Mouse (Mus musculus) lung, adult 18-20 months (tissue): Measurements from ENCODE around the gene Obscn.

Source experiments
- DNase-seq, 2 experiments: peaks; one replicate each; pipeline ENCODE4 v3.0.0; 2022; ENCODE audit warnings: mixed read lengths in 2 of 2

Obscn gene

DNA sequence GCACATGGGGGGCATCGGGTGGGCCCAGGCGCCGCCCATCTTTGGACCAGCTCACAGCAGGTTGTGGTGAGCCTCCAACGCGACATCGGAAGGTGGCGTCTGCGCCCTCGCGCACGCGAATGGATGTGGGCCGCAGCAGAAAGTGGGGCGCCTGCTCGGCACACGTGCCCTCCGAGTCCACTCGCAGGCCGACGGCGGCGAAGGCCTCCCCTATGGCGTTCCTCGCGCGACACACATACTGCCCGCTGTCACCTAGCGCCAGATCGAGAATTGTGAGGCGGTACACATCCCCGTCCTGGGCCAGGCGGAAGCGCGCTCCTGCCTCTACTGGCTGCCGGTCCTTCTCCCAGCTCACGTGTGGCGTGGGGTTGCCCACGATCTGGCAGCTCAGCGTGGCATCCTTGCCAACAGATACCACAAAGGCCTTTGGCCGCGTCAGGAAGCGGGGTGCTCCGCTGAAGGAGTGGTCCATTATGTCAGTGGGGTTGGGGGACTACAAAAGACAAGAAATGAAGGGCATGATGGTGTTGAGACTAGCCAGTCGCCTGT, at the start of gene Obscn:
Gene Obscn (minus strand): TSS at position 499 of the 549 bp plus-strand sequence.
- no peak for DNase-seq

- DNase-seq = no peak
Observed at GRCm38 (mm10) chr11:59185490-59185889, 49.3 kb upstream of the Obscn start.

GRCm38 (mm10) chr11:59183821-59184220, 47.6 kb upstream of the Obscn start:
- DNase-seq = peak; percentile 41 to 59

- DNase-seq = peak in 1 of 2 experiments; percentile 39
Observed at GRCm38 (mm10) chr11:59182864-59183331, 46.7 kb upstream of the Obscn start, which contains the start of gene Gjc2. TSS of gene Gjc2 (minus strand) at chr11:59183213.

GRCm38 (mm10) chr11:59176921-59177320, 40.7 kb upstream of the Obscn start:
- DNase-seq = no peak

GRCm38 (mm10) chr11:59176475-59176874, 40.3 kb upstream of the Obscn start:
- no peak for DNase-seq

GRCm38 (mm10) chr11:59174189-59174838, 38.1 kb upstream of the Obscn start:
- no peak for DNase-seq

DNA sequence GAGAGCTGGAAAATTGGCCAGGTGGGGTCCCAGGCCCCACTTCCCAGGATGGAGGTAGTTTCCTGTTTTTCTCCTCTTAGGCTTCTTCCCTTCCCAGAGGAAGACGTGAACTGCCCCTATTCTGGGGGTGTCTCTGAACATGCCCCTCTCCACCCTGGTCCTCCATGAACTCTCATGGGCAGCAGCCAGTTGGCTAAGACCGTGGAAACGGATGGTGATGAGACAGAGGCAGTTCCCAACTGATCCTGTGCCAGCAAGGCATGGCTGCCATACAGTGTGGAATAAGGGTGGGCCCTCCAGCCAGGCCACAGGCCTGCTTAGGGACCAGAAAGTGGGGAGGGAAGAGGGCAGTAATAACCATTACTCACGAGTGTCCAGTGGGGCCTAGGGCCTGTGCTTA, 34.3 kb upstream of the Obscn start:
- no peak for DNase-seq

DNA sequence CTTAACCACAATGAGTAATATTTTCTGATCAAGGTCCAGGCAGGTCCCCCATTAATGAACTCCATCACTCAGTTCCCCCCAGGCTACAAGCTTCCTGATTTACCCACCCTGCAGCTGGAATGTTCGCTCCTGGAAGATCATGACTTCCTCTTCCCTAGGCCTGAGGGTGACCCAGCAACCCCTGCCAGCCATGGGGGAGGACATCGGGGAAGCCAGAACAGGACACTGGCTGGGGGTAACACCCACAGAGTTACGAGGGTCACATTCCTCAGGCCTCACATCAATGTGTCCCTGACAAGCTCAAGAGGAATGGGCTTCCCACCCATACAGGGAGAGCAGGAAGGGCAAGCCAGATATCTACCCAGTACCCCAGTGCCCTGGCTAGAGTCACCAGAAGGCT, 33.6 kb upstream of the Obscn start:
- DNase-seq = no peak

GRCm38 (mm10) chr11:59165616-59166241, 29.5 kb upstream of the Obscn start:
- DNase-seq = no peak

GRCm38 (mm10) chr11:59164384-59164783, 28.2 kb upstream of the Obscn start:
- no peak for DNase-seq

DNA sequence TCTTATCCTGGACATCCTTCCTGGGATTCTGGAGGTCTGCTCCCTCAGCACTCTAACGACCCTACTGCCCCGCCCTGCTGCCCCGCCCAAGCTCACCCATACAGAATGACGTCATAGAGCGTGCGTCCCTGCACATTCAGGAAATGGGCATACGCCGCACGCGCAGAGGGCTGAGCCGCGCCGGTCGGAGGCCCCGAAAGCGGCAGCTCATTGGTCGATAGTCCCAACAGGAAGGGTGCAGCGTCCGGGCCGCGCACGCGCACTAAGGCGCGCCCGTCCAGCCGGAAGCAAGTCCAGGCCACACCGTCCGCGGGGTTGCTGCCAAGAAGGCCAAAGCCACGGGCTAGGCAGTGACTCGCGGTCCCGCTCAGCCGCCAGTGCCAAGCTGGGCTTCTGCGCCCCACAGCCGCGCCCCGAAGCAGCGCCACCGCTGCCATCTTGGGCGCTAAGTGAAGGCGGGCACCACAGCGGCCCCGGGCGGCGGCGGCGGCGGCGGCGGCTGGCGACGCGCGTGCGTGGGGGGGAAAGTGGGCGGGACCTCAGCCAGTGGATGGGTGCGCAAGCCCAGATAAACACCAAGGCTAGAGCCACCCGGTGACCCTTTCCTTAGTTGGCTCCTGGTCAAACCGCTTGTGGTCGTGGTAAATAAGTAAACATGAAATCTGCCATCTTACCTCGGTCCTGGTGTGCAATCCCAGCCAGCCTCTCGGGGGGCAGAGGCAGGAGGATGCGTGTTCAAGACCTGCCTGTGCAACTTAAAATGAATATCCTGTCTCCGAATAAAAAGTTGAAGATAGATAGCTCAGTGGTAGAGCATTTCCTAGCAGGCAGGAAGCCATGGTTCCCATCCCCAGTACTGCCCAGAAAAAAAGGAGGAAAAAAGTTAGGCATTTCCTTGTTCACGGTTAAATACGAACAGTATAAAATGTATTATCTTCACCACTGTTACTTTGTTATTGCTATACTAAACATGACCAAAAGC, 27.3 kb upstream of the Obscn start, which contains the start of gene Iba57:
Gene Iba57 (minus strand): TSS at position 485 of the 982 bp plus-strand sequence.
- peak; percentile 99 for DNase-seq

- no peak for DNase-seq
Observed at GRCm38 (mm10) chr11:59162443-59163254, 26.4 kb upstream of the Obscn start.

- DNase-seq = no peak
Observed at GRCm38 (mm10) chr11:59161398-59161797, 25.2 kb upstream of the Obscn start.

- DNase-seq = no peak
Observed at GRCm38 (mm10) chr11:59159558-59159957, 23.4 kb upstream of the Obscn start.

DNA sequence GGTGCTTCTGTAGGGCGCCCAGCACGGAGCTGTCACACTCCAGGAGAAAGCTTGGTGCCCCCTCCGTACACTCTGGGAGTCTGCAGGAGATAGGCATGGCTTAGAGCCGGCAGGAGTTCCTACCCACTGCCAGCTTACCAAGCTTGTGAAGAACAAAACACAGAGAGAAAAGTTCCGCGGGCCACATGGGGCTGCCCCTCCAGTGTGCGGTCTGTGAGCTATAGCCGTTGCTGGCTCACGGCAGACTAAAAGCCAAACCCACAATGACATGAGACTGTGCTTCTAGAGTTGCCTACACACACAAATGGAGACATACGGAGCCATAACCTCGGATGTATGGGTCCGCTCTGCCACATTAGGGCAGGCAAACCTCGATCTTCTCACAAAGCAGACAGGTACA, 22.9 kb upstream of the Obscn start:
- no peak for DNase-seq

- no peak for DNase-seq
Observed at GRCm38 (mm10) chr11:59155900-59156299, 19.7 kb upstream of the Obscn start.

GRCm38 (mm10) chr11:59154220-59154619, 18.0 kb upstream of the Obscn start:
- no peak for DNase-seq

GRCm38 (mm10) chr11:59151729-59152128, 15.5 kb upstream of the Obscn start:
- DNase-seq = no peak

DNA sequence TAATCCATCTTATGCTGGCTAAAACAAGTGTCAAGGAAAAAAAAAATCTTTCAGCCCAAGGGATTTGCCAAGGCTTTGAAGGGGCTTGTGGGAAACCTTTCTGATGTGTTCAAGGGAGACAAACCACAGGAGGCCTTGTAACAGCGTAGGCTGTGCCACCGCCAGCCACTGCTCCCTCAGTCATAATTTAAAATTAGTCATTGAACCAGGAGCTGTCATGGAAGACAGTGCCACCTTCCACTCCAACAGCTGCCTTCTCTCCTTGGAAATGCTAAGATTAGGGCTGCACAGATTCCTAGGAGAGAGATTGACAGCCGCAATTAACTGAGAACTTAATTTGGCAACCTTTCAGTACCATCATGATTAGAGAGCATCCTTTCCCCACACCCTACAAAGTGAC, 13.1 kb upstream of the Obscn start:
- no peak for DNase-seq

- DNase-seq = no peak
Observed at GRCm38 (mm10) chr11:59142962-59143361, 6.8 kb upstream of the Obscn start.
